Mouse (Mus musculus): Measurements from ENCODE around the gene Olfr1297.

Olfr1297 gene

GRCm38 (mm10) chr2:111626397-111626796, at the start of gene Olfr1297:
Gene Olfr1297 (minus strand): TSS chr2:111626497.
- H3K9me3 ChIP-seq (ENCODE audit: low read length), result no peaks in the 10 kb centered on the region
- H3K4me1 ChIP-seq (replicated peaks; ENCODE audit: low read depth, low read length), result no peaks in the 10 kb centered on the region
- TF ChIP-seq POU5F1 (IDR thresholded peaks at IDR 0.05; ENCODE audit: borderline replicate concordance, low read length) (no peak), NANOG (IDR thresholded peaks at IDR 0.05; ENCODE audit: borderline replicate concordance, low read length) (no peak), CTCF (conservative IDR thresholded peaks at IDR 0.05; ENCODE audit: low read length) (no peak)
- no peaks in the 10 kb centered on the region for H3K27me3 ChIP-seq (ENCODE audit: insufficient read depth, low read length)
- H3K36me3 ChIP-seq (ENCODE audit: insufficient read depth, low read length), result no peaks in the 10 kb centered on the region
- no peak within 1 kb of the TSS for H3K4me3 ChIP-seq (replicated peaks; ENCODE audit: low read length)

GRCm38 (mm10) chr2:111661119-111661518, 34.8 kb upstream of the Olfr1297 start, which contains the start of gene Olfr1299:
Gene Olfr1299 (plus strand): TSS chr2:111661419.
- Histone ChIP-seq H3K9me3 (ENCODE audit: low read length) (no peaks in the 10 kb centered on the region), H3K4me1 (replicated peaks; ENCODE audit: low read depth, low read length) (no peaks in the 10 kb centered on the region), H3K4me3 (replicated peaks; ENCODE audit: low read length) (no peak within 1 kb of the TSS), H3K27me3 (ENCODE audit: insufficient read depth, low read length) (no peaks in the 10 kb centered on the region), H3K36me3 (ENCODE audit: insufficient read depth, low read length) (no peaks in the 10 kb centered on the region)
- no peak for TF ChIP-seq NANOG (IDR thresholded peaks at IDR 0.05; ENCODE audit: borderline replicate concordance, low read length)

- Histone ChIP-seq H3K4me3 (replicated peaks; ENCODE audit: low read length) (peak within 1 kb of the TSS; percentile 39; the same call in 1 of the 2 replicates), H3K27me3 (ENCODE audit: insufficient read depth, low read length) (no peaks in the 10 kb centered on the region), H3K36me3 (ENCODE audit: insufficient read depth, low read length) (no peaks in the 10 kb centered on the region), H3K9me3 (ENCODE audit: low read length) (no peaks in the 10 kb centered on the region), H3K4me1 (replicated peaks; ENCODE audit: low read depth, low read length) (no peaks in the 10 kb centered on the region)
- no peak for TF ChIP-seq POU5F1 (IDR thresholded peaks at IDR 0.05; ENCODE audit: borderline replicate concordance, low read length)
- no peak for TF ChIP-seq NANOG (IDR thresholded peaks at IDR 0.05; ENCODE audit: borderline replicate concordance, low read length)
- no peak for TF ChIP-seq CTCF (conservative IDR thresholded peaks at IDR 0.05; ENCODE audit: low read length)
These were observed 22.8 kb upstream of the Olfr1297 start, which contains the start of gene Olfr1298 for GRCm38 (mm10) chr2:111649101-111649500. Gene Olfr1298 (minus strand): TSS chr2:111649201.

- Histone ChIP-seq H3K27me3 (ENCODE audit: insufficient read depth, low read length) (no peaks in the 10 kb centered on the region), H3K36me3 (ENCODE audit: insufficient read depth, low read length) (no peaks in the 10 kb centered on the region), H3K4me3 (replicated peaks; ENCODE audit: low read length) (no peak within 1 kb of the TSS), H3K4me1 (replicated peaks; ENCODE audit: low read depth, low read length) (no peaks in the 10 kb centered on the region), H3K9me3 (ENCODE audit: low read length) (no peaks in the 10 kb centered on the region)
- TF ChIP-seq NANOG (IDR thresholded peaks at IDR 0.05; ENCODE audit: borderline replicate concordance, low read length) (no peak), POU5F1 (IDR thresholded peaks at IDR 0.05; ENCODE audit: borderline replicate concordance, low read length) (no peak), CTCF (conservative IDR thresholded peaks at IDR 0.05; ENCODE audit: low read length) (no peak)
These were observed 56.7 kb downstream of the Olfr1297 start, which contains the start of gene Olfr1295 for GRCm38 (mm10) chr2:111569581-111569980. Gene Olfr1295 (minus strand): TSS chr2:111569681.
